Mouse (Mus musculus) neural tube, embryonic 12.5 days (tissue): Measurements from ENCODE around the gene Olfr56. TPM values are rescaled to one million over a fixed set of nuclear protein-coding genes. Genes with fewer than 3 reads are reported as not detected.
"Not testable (repeated sequence)": the region's sequence is repeated elsewhere in the genome, so short reads cannot be mapped to it uniquely, and the experiment has no call there.

Experiments used
- ATAC-seq: fragments of 200-750 bp; cut with Nextera tagmentation; 2 replicates; pipeline ENCODE4 v1.8.0; 2017; ENCODE audit warnings: low read depth, mild to moderate bottlenecking, moderate TSS enrichment, moderate library complexity; ENCODE audit not compliant: low FRiP score
- H3K27ac ChIP-seq: fragments of 300-500 bp; sonication (generic); 2 replicates; pipeline ENCODE4 v1.5.1; 2016
- H3K27me3 ChIP-seq: fragments of 300-500 bp; sonication (generic); replicated peaks from 2 replicates; pipeline ENCODE4 v1.6.1; 2016; ENCODE audit warnings: mild to moderate bottlenecking
- H3K36me3 ChIP-seq: fragments of 300-500 bp; sonication (generic); 2 replicates; pipeline ENCODE4 v1.6.1; 2016; ENCODE audit warnings: mild to moderate bottlenecking
- H3K4me1 ChIP-seq: fragments of 300-500 bp; sonication (generic); 2 replicates; pipeline ENCODE4 v1.6.1; 2016
- H3K4me2 ChIP-seq: fragments of 300-500 bp; sonication (generic); replicated peaks from 2 replicates; pipeline ENCODE4 v1.6.1; 2016; ENCODE audit warnings: mild to moderate bottlenecking
- H3K4me3 ChIP-seq: fragments of 300-500 bp; sonication (generic); 2 replicates; pipeline ENCODE4 v1.5.1; 2016
- H3K9ac ChIP-seq: fragments of 300-500 bp; sonication (generic); 2 replicates; pipeline ENCODE4 v1.6.1; 2016; ENCODE audit warnings: mild to moderate bottlenecking
- H3K9me3 ChIP-seq: fragments of 300-500 bp; sonication (generic); 2 replicates; pipeline ENCODE4 v1.6.1; 2016; ENCODE audit warnings: mild to moderate bottlenecking
- WGBS: fragments of 180-500 bp; shearing (Covaris S2); methylation state at CpG from one replicate; pipeline ENCODE4 v1.1.7; 2016; 5-methylcytosine and 5-hydroxymethylcytosine counted together
- polyA plus RNA-seq: library from polyadenylated mRNA; unstranded; fragments of >200 nt; fragmentation: Nextera tagmentation; extraction: Ambion mirVana; gene quantifications from 2 replicates; pipeline ENCODE4 v1.2.1, GENCODE M21; 2016

Olfr56 gene
- polyA plus RNA-seq, 1 experiment from 2014 or later, result not detected

DNA sequence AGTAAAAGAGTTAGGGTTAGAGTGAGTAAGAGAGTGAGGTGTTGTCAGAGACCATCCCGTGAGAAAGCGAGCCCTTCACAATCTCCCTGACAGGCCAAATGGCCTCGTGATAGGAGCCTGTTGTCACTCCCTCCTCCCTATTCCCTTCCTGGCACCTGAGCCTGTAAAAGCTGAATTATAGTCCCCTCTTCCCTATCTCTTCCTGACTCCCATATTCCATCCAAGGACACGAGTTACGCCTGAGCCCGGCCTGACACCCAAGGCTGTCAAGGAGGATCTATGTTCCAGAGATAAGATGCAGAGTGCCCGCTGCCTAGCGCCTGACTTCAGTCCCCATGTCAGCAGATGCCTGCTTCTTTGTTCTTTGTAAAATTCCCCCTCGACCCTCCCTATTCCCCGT, 14.6 kb downstream of the Olfr56 start:
- 44% methylated on average over 10 of the region's 10 CpGs for WGBS
- H3K4me2 ChIP-seq, H3K9ac ChIP-seq, H3K4me3 ChIP-seq, H3K4me1 ChIP-seq, ATAC-seq, H3K27ac ChIP-seq, H3K36me3 ChIP-seq, H3K9me3 ChIP-seq, H3K27me3 ChIP-seq: not testable (repeated sequence)

DNA sequence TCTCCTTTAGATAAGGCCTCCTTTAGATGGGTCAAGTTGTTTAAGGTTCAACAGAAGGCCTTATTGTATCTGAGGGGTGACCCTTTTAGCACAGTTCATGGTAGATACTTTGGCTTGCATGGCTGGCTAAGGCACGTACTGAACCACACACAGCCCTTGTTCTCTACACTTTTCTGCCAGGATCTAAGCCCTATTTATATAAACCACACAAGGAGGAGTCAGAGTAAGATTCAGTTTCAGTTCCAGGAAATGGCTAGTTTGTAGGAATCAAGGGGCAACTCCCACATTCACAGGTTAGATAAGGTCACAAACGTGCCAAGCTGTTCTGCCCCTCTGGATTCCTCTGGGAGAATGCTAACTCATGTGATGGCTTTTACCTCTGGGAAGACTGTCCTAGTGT, 15.3 kb downstream of the Olfr56 start, which contains the start of gene Tgtp1:
TSS of gene Tgtp1 (minus strand) at position 155 of the 400 bp plus-strand sequence.
- H3K4me3 ChIP-seq, H3K27ac ChIP-seq, ATAC-seq, H3K9me3 ChIP-seq, H3K36me3 ChIP-seq, H3K4me1 ChIP-seq, H3K27me3 ChIP-seq, H3K9ac ChIP-seq, H3K4me2 ChIP-seq: not testable (repeated sequence)
- 71% methylated on average over 2 of the region's 2 CpGs for whole genome bisulfite sequencing

DNA sequence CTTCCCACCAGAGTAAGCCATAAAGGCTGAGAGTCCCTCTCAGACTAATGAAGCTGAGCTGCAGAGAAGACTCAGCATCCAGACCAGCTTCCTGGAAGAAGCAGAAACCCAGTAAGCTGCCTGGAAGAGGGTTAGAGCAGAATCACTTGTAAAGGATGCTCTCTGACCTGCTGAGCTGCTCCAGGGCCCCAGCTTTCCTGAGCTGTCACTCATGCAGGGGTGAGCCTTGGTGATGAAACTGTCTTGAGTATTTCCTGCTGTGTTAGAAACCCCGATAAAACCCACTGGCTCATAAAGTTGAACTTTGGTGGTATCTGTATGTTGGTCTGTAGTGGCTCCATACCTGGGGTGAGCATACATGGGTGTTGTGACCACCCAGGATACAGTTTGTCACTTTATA, 21.7 kb downstream of the Olfr56 start:
- H3K27ac ChIP-seq, H3K4me2 ChIP-seq, H3K4me3 ChIP-seq, H3K4me1 ChIP-seq, H3K36me3 ChIP-seq, H3K9me3 ChIP-seq, H3K27me3 ChIP-seq, H3K9ac ChIP-seq, ATAC-seq: not testable (repeated sequence)
- WGBS, result 85% methylated on average over 1 of the region's 1 CpGs

DNA sequence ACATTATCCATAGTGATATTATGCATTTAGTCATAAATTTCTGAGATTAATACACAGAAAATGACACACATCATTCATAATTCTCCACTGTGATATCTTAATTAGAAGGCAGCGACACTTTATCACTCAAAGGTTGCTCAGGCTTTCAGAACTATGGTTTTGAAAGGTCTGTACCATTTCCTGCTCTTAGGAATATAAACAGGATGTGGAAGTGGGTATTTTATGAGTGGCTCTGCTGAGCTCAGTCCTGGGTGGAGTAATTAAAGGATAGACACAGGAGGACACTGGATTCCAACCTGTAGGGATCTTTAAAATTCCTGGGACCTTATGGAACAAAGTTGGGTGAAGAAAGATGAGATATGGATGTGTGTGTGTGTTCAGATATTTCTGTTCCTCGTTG, 27.6 kb downstream of the Olfr56 start:
- not testable (repeated sequence) for H3K9ac ChIP-seq, H3K9me3 ChIP-seq, H3K4me1 ChIP-seq, H3K27me3 ChIP-seq, H3K4me3 ChIP-seq, H3K4me2 ChIP-seq, H3K27ac ChIP-seq, H3K36me3 ChIP-seq, ATAC-seq
- WGBS, result 83% methylated on average over 2 of the region's 2 CpGs

DNA sequence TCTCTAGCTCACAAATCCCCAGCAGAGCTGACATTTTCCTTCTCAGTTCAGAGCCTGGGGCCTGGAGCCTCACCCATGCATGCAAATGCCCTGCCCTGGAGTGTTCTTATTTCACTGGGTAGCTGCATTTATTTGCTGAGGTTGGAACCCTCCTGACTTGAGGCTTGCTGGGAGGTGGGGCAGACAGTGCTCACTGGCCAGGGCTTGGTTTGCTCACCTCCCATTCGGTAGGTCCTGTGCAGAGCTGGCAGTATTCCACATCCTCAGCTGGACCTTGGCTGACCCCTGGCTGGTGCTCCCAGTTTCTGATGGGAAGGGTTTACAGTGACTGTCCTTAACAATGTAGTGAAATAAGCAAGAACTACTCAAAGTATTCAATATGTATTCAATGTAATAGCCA, 28.1 kb downstream of the Olfr56 start:
- H3K36me3 ChIP-seq, H3K9me3 ChIP-seq, H3K4me1 ChIP-seq, H3K27me3 ChIP-seq, H3K4me2 ChIP-seq, H3K27ac ChIP-seq, H3K4me3 ChIP-seq, H3K9ac ChIP-seq, ATAC-seq: not testable (repeated sequence)
- 61% methylated on average over 1 of the region's 1 CpGs for WGBS

DNA sequence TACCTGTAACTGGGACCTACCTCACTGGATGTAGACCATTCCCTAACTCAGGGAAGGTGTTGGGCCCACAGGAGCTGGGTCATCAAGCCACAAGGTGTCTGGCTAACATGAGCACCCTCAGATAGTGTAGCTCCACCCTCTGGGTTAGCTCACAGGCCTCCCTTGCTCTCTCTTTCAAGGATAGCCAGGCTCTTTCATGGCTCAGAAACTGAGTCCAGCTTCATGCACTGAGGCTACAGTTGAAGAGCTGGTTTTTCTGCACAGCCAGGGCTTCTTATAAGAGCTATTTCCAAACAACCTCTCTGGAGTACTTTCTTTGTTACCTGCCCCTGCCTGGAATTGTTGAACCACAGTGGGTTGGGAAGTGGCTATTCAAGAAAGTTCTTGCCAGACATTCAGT, 33.4 kb downstream of the Olfr56 start:
- H3K27me3 ChIP-seq, H3K4me2 ChIP-seq, H3K9ac ChIP-seq, H3K9me3 ChIP-seq, H3K27ac ChIP-seq, H3K4me1 ChIP-seq, H3K36me3 ChIP-seq, ATAC-seq, H3K4me3 ChIP-seq: not testable (repeated sequence)

DNA sequence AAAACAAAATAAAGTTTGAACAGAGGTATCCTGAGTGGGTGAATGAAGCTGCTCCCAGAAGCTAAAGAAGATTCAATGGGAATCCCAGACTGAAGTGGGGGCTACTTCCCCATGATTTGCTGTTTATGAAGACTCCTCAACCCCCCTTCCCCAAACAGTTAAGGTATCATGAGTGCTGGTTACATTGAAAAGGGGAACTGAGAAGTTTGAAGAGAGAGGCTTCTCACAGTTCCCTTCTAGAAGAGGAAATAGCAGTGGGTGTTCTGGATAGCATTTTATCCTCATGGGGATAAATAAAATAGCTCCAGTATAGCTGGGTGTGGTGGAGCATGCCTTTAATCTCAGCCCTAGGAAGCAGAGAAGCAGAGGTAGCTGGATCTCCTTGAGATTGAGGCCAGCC, 71.4 kb downstream of the Olfr56 start:
- H3K36me3 ChIP-seq, H3K9ac ChIP-seq, H3K27ac ChIP-seq, H3K4me1 ChIP-seq, H3K4me3 ChIP-seq, H3K4me2 ChIP-seq, ATAC-seq, H3K27me3 ChIP-seq, H3K9me3 ChIP-seq: not testable (repeated sequence)

DNA sequence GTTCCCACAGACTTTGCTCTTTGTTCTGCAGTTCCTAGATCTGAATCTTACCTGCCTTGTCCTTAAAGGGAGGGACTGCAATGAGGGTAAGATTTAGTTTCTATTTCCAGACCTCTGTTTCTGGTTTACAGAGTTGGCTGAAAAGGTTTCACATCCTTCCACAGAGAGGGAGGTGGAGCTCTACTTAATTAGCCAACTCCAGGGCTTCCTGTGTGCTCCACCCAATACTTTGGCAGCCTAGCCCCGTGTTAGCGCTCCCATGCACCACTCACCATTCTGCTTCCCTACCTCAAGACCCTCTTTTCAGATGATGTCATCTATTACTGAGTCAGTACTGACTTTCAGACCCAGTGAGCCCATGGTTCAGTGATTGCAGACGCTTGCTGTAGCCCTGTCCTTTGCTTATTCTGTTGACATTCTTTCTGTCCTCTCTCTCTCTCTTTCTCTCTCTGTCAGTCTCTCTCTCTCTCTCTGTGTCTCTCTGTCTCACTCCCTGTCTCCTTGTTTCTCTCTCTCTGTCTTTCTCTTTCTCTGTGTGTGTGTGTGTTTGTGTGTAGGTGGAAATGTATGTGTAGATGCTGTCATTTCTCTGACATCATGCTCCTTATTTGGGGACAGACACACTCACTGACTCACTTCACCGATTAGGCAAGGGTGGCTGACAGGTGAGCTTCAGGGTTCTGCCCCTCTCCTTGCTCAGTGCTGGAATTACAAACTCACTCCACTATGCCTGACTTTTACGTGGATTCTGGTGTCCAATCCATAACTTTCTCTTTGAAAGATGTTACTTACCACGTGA, 72.6 kb downstream of the Olfr56 start, which contains the start of gene 9930111J21Rik2:
TSS of gene 9930111J21Rik2 (minus strand) at position 150 of the 799 bp plus-strand sequence.
- WGBS, result 90% methylated on average over 1 of the region's 6 CpGs
- not testable (repeated sequence) for H3K4me1 ChIP-seq, H3K27ac ChIP-seq, H3K36me3 ChIP-seq, H3K27me3 ChIP-seq, H3K4me2 ChIP-seq, H3K9me3 ChIP-seq, H3K9ac ChIP-seq, ATAC-seq, H3K4me3 ChIP-seq

DNA sequence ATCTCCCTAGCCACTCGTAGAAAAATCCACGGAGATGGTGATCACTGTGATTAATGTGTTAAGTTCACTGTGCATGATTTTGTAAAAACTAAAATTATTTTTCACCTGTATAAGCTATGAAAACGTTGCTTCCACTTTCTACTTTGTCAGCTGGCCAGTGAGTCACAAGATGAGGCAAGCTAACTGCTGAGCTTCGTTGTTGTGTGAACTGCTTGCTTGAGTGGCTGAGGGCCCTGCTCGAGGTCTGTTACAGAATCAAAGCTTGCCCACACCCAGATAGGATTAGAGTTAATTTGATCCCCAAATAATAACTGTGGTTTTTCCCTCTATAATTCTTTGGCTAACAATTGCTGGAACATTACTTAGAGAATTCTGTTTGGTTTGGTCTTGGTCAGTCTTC, 73.2 kb downstream of the Olfr56 start:
- H3K4me2 ChIP-seq, H3K9me3 ChIP-seq, ATAC-seq, H3K9ac ChIP-seq, H3K4me1 ChIP-seq, H3K27me3 ChIP-seq, H3K36me3 ChIP-seq, H3K27ac ChIP-seq, H3K4me3 ChIP-seq: not testable (repeated sequence)
- WGBS, result no CpG with 5 or more reads among the region's 5 CpGs

DNA sequence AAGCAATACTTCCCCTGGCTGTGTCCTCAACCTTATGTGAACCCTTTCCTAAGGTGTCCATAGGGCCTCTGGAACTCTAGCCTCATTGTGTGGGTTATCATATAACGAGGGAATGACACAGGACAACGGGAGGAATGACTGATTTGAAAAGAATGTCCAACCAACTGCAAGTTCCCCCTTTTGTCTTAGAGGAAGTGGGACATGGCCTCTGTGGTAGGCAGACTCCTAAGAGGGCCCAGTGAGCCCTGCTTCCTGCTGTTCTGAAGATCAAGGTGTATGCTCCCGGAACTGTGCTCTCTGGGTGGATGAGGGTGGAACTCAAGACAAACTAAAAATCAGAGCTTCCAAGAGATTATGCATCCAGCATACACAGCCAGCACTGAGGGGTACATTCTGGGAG, 81.4 kb downstream of the Olfr56 start:
- H3K27me3 ChIP-seq, H3K9ac ChIP-seq, H3K36me3 ChIP-seq, ATAC-seq, H3K4me1 ChIP-seq, H3K4me3 ChIP-seq, H3K27ac ChIP-seq, H3K9me3 ChIP-seq, H3K4me2 ChIP-seq: not testable (repeated sequence)
- 100% methylated on average over 2 of the region's 3 CpGs for WGBS

DNA sequence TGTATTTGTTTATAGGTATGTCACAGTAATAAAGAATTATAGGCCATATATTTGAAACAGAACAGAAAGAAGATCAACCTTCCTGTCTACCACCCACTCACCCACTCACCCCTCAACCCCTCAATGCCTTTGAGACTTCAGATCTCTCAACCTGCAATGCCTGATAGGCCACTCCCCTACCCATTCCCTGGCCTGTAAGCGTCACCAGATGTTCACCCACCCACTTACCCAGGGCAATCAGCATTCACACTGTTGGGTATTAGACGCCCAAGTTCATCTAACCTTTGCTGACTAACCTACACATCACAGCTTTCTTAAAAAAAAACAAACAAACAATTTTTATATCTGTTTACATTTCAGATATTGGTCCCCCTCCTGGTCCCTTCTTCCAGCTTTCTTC, 83.2 kb downstream of the Olfr56 start:
- not testable (repeated sequence) for H3K27ac ChIP-seq, H3K9ac ChIP-seq, H3K4me1 ChIP-seq, H3K4me2 ChIP-seq, H3K9me3 ChIP-seq, H3K27me3 ChIP-seq, ATAC-seq, H3K36me3 ChIP-seq, H3K4me3 ChIP-seq
- 67% methylated on average over 2 of the region's 2 CpGs for WGBS

DNA sequence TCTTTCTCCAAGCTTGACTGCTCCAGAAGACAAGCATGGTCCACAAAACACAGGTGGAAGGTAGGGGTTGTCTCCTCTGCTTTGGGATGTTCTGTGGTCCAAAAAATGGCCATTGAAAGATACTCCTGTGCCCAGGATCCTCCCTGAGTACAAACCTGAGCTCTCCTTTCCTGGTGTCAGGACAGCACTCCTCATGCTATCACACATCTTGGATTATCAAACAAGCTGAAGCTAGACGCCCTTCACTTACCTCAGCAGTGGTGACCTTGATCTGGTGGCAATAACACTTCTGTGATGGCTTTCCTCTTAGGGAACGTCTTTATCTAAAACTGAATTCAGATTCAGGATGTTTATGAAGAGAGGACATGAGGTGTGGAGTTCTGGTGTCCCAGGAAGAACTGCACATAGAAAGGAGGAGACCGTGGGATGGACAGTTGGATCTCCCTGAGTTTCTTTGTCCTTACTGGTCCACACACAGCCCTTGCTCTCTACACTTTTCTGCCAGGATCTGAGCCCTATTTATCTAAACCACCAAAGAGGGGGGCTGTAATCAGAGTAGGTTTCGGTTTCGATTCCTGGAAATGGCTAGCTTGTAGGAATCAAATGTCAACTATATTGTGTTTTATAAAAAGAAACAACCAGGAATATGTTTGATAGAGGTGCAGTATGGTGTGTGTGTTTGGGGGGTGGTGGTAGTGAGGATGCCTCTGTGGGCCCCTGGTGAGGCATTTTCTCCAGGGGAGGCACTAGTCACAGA, 85.2 kb downstream of the Olfr56 start, which contains the start of gene Tgtp2:
TSS of gene Tgtp2 (minus strand) at position 494 of the 757 bp plus-strand sequence.
- 89% methylated on average over 5 of the region's 5 CpGs for WGBS
- ATAC-seq, H3K27me3 ChIP-seq: not testable (repeated sequence)

DNA sequence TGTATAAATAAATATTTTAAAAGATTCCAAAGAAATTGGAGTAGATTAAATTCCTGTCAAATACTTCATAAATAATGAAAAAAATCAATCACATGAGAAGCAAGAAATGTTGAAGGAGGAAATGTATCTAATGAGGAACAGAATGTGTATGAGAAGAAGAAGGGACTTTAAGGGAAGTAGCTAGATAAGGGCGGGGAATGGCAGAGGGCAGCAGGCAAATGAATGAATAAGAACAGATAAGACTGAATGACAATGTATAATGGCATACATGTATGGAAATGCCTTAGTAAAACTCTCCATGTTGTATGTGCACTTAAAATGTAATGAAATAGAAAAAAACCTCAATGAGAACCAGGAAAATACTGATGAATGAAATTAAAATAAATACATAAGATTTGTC, 89.7 kb downstream of the Olfr56 start:
- no peak for ATAC-seq
- Histone ChIP-seq H3K4me2 (no peak overlapping the region), H3K36me3 (no peaks in the 10 kb centered on the region), H3K9ac (no peak overlapping the region), H3K4me1 (no peaks in the 10 kb centered on the region), H3K9me3 (no peaks in the 10 kb centered on the region), H3K27me3 (no peaks in the 10 kb centered on the region), H3K27ac (no peak overlapping the region), H3K4me3 (no peak overlapping the region)
- WGBS, result 95% methylated on average over 1 of the region's 1 CpGs

More for the DNA sequence above, 85.2 kb downstream of the Olfr56 start, which contains the start of gene Tgtp2:
- H3K9ac ChIP-seq, H3K4me3 ChIP-seq, H3K27ac ChIP-seq, H3K4me2 ChIP-seq, H3K4me1 ChIP-seq, H3K36me3 ChIP-seq, H3K9me3 ChIP-seq: not testable (repeated sequence)
